ENCODE assay signal across 8 mouse cellular contexts in genomic region chr7:109255506-109256352, GRCm38 (mm10).
DNase-seq lines count a peak whose midpoint lies in the region; ATAC-seq and TF ChIP-seq lines count a peak whose summit lies in the region.

No protein-coding gene starts in this region.

- TF ChIP-seq CTCF in MEL (IDR thresholded peaks at IDR 0.05 in 2 of 3, conservative IDR thresholded peaks at IDR 0.05 in 1 of 3; ENCODE audit: control insufficient read depth in 1 of 3, insufficient read depth in 1 of 3, low read depth in 2 of 3, low read length in 3 of 3, poor library complexity in 1 of 3, severe bottlenecking in 1 of 3), result peak in 2 of 3 experiments; percentile 14 to 41; a peak in 3 of 6 replicates
- TF ChIP-seq CTCF in forebrain, postnatal 0 days (IDR thresholded peaks at IDR 0.05; ENCODE audit: low read depth), result peak; percentile 56

- TF ChIP-seq EP300 in MEL (IDR thresholded peaks at IDR 0.05; ENCODE audit: low read depth in 1 of 2, low read length in 2 of 2), result no peak

- no peak overlapping the region for H3K4me3 ChIP-seq in MEL (ENCODE audit: control insufficient read depth in 1 of 2, insufficient read depth in 1 of 2, low read depth in 2 of 2, low read length in 2 of 2)
- H3K4me3 ChIP-seq in forebrain, postnatal 0 days (ENCODE audit: low read depth, low read length), result no peak overlapping the region
- no peak overlapping the region for H3K4me3 ChIP-seq in hindbrain, embryonic 14.5 days (replicated peaks; ENCODE audit: low read length)

- no peak; the same call in 1 of the 2 replicates for TF ChIP-seq RAD21 in MEL (IDR thresholded peaks at IDR 0.05; ENCODE audit: low read depth, low read length)

- no peak overlapping the region for H3K27ac ChIP-seq in MEL (ENCODE audit: control insufficient read depth, low read depth, low read length)
- no peak overlapping the region for H3K27ac ChIP-seq in forebrain, postnatal 0 days (ENCODE audit: low read depth, low read length)
- H3K27ac ChIP-seq in hindbrain, embryonic 14.5 days, result no peak overlapping the region

- no peaks in the 10 kb centered on the region for H3K4me1 ChIP-seq in MEL (ENCODE audit: control insufficient read depth in 1 of 2, insufficient read depth in 2 of 2, low read length in 2 of 2)
- 0 out of 2 replicates have a peak, but pooled peaks cover 3% of the 10 kb centered on the region for H3K4me1 ChIP-seq in forebrain, postnatal 0 days (ENCODE audit: insufficient read depth)
- 0 out of 2 replicates have a peak, but pooled peaks cover 5% of the 10 kb centered on the region for H3K4me1 ChIP-seq in hindbrain, embryonic 14.5 days (replicated peaks; ENCODE audit: control insufficient read depth, insufficient read depth, low read length)

- H3K9ac ChIP-seq in MEL (ENCODE audit: control insufficient read depth, low read depth, low read length, poor library complexity, severe bottlenecking), result no peak overlapping the region
- H3K9ac ChIP-seq in forebrain, postnatal 0 days, result no peak overlapping the region
- H3K9ac ChIP-seq in hindbrain, embryonic 14.5 days, result no peak overlapping the region

- peak; percentile 89 for ATAC-seq in forebrain, postnatal 0 days
- peak; percentile 67; the same call in 1 of the 2 replicates for ATAC-seq in hindbrain, embryonic 14.5 days (ENCODE audit: low FRiP score)
- peak; percentile 90 for ATAC-seq in megakaryocyte, adult 5-6 weeks (ENCODE audit: poor library complexity, severe bottlenecking)

- H3K36me3 ChIP-seq in MEL (ENCODE audit: control insufficient read depth in 1 of 2, insufficient read depth in 2 of 2, low read length in 2 of 2), result no peaks in the 10 kb centered on the region
- no peaks in the 10 kb centered on the region for H3K36me3 ChIP-seq in forebrain, postnatal 0 days (ENCODE audit: insufficient read depth)
- no peaks in the 10 kb centered on the region for H3K36me3 ChIP-seq in hindbrain, embryonic 14.5 days (replicated peaks; ENCODE audit: control insufficient read depth, insufficient read depth)

- H3K4me2 ChIP-seq in forebrain, postnatal 0 days (ENCODE audit: low read depth), result peak overlapping the region; percentile 23; the same call in 1 of the 2 replicates
- H3K4me2 ChIP-seq in hindbrain, embryonic 14.5 days (replicated peaks), result peak overlapping the region; percentile 36

- H3K27me3 ChIP-seq in MEL (ENCODE audit: control insufficient read depth in 1 of 2, insufficient read depth in 2 of 2, low read length in 2 of 2), result no peaks in the 10 kb centered on the region; a peak in 1 of 4 replicates
- no peaks in the 10 kb centered on the region for H3K27me3 ChIP-seq in forebrain, postnatal 0 days (ENCODE audit: insufficient read depth, low read length)
- H3K27me3 ChIP-seq in hindbrain, embryonic 14.5 days (ENCODE audit: control insufficient read depth, insufficient read depth, low read length), result no peaks in the 10 kb centered on the region

- WGBS in forebrain, postnatal 0 days, result 11% methylated on average over 28 of the region's 28 CpGs
- WGBS in hindbrain, embryonic 14.5 days, result 13% methylated on average over 28 of the region's 28 CpGs

- H3K9me3 ChIP-seq in MEL (replicated peaks; ENCODE audit: insufficient read depth, low read length), result no peaks in the 10 kb centered on the region
- no peaks in the 10 kb centered on the region for H3K9me3 ChIP-seq in forebrain, postnatal 0 days (ENCODE audit: low read length)
- H3K9me3 ChIP-seq in hindbrain, embryonic 14.5 days (ENCODE audit: control insufficient read depth, low read length), result no peaks in the 10 kb centered on the region

- no peak for TF ChIP-seq POLR2A in MEL (IDR thresholded peaks at IDR 0.05; ENCODE audit: control insufficient read depth in 1 of 2, insufficient read depth in 1 of 2, low read depth in 1 of 2, low read length in 2 of 2, poor library complexity in 1 of 2)

- no peaks in the 10 kb centered on the region for H3K79me2 ChIP-seq in MEL (ENCODE audit: control insufficient read depth, insufficient read depth, low read length, poor library complexity)

- DNase-seq in MEL (ENCODE audit: low read depth, low spot score), result peak; percentile 3
- peak; percentile 40 for DNase-seq in cerebellum, adult 11-12 months
- DNase-seq in forebrain, postnatal 0 days, result peak; percentile 60
- no peak for DNase-seq in hindbrain, embryonic 14.5 days (ENCODE audit: low spot score)
- peak; percentile 41 to 86 for DNase-seq in layer of hippocampus, postnatal 25 days (ENCODE audit: extremely low spot score in 1 of 2, low spot score in 1 of 2)
- DNase-seq in right cerebral cortex, postnatal 14 days, result peak; percentile 75
- DNase-seq in urinary bladder, postnatal 14 days (ENCODE audit: low spot score), result peak; percentile 66

TF ChIP-seq in MEL, 35 proteins besides CTCF, POLR2A, EP300 and RAD21:
- TF ChIP-seq JUND (IDR thresholded peaks at IDR 0.05; ENCODE audit: low read depth, low read length) (no peak), SMC3 (IDR thresholded peaks at IDR 0.05; ENCODE audit: low read depth, low read length) (0 out of 2 replicates have a peak, but pooled peaks have one; percentile 7)
